Mouse (Mus musculus): ENCODE measurements around the gene Pip4k2b. TPM values are rescaled to one million over a fixed set of nuclear protein-coding genes. Genes with fewer than 3 reads are reported as not detected.

Gene Pip4k2b
- polyA plus RNA-seq, 1 experiment from 2014 or later = 0.86 TPM

- Histone ChIP-seq H3K9me3 (ENCODE audit: low read length) (no peaks in the 10 kb centered on the region), H3K4me3 (ENCODE audit: low read depth, low read length) (peak within 1 kb of the TSS; percentile 66), H3K36me3 (ENCODE audit: insufficient read depth, low read length) (no peaks in the 10 kb centered on the region; the same call in 1 of the 2 replicates), H3K27me3 (replicated peaks; ENCODE audit: insufficient read depth, low read length) (no peaks in the 10 kb centered on the region), H3K4me2 (replicated peaks; ENCODE audit: low read depth, low read length) (peak within 1 kb of the TSS; percentile 77), H3K4me1 (ENCODE audit: insufficient read depth, low read depth, low read length) (peaks cover 13% of the 10 kb centered on the region), H3K27ac (ENCODE audit: low read length) (peak within 1 kb of the TSS; percentile 89), H3K9ac (replicated peaks; ENCODE audit: low read depth) (peak within 1 kb of the TSS; percentile 67)
- WGBS = under 1% methylated on average over 35 of the region's 35 CpGs
- peak; percentile 100 for DNase-seq (ENCODE audit: low spot score)
- TF ChIP-seq EP300 (IDR thresholded peaks at IDR 0.05) = 0 out of 2 replicates have a peak, but pooled peaks have one; percentile 49
- TF ChIP-seq CTCF (IDR thresholded peaks at IDR 0.05) = no peak
- peak; percentile 88 for ATAC-seq
These were observed 41.3 kb downstream of the Pip4k2b start, which contains the start of gene Psmb3 for GRCm38 (mm10) chr11:97703039-97703826. Gene Psmb3, plus strand, starts transcription at chr11:97703399.

- peak; percentile 95 for DNase-seq (ENCODE audit: low spot score)
- under 1% methylated on average over 24 of the region's 24 CpGs for WGBS
These were observed 42.1 kb downstream of the Pip4k2b start for GRCm38 (mm10) chr11:97702393-97702745.

GRCm38 (mm10) chr11:97701581-97702392, 42.7 kb downstream of the Pip4k2b start:
- DNase-seq (ENCODE audit: low spot score) = peak; percentile 30

More at GRCm38 (mm10) chr11:97702393-97702745, 42.1 kb downstream of the Pip4k2b start:
- Histone ChIP-seq H3K9ac (replicated peaks; ENCODE audit: low read depth) (peak overlapping the region; percentile 32), H3K27me3 (replicated peaks; ENCODE audit: insufficient read depth, low read length) (no peaks in the 10 kb centered on the region), H3K4me3 (ENCODE audit: low read depth, low read length) (peak overlapping the region; percentile 66), H3K36me3 (ENCODE audit: insufficient read depth, low read length) (no peaks in the 10 kb centered on the region; the same call in 1 of the 2 replicates), H3K9me3 (ENCODE audit: low read length) (no peaks in the 10 kb centered on the region), H3K27ac (ENCODE audit: low read length) (peak overlapping the region; percentile 89), H3K4me1 (ENCODE audit: insufficient read depth, low read depth, low read length) (peaks cover 21% of the 10 kb centered on the region), H3K4me2 (replicated peaks; ENCODE audit: low read depth, low read length) (peak overlapping the region; percentile 77)
- no peak for TF ChIP-seq CTCF (IDR thresholded peaks at IDR 0.05)
- TF ChIP-seq EP300 (IDR thresholded peaks at IDR 0.05) = no peak
- ATAC-seq = peak; percentile 36

GRCm38 (mm10) chr11:97700746-97701580, 43.5 kb downstream of the Pip4k2b start:
- H3K4me2 ChIP-seq (replicated peaks; ENCODE audit: low read depth, low read length) = peak overlapping the region; percentile 91
- no peaks in the 10 kb centered on the region for H3K9me3 ChIP-seq (ENCODE audit: low read length)
- peak; percentile 68 for DNase-seq (ENCODE audit: low spot score)
- WGBS = 14% methylated on average over 30 of the region's 30 CpGs
- no peaks in the 10 kb centered on the region for H3K36me3 ChIP-seq (ENCODE audit: insufficient read depth, low read length)
- peak overlapping the region; percentile 86 for H3K4me3 ChIP-seq (ENCODE audit: low read depth, low read length)
- no peaks in the 10 kb centered on the region for H3K27me3 ChIP-seq (replicated peaks; ENCODE audit: insufficient read depth, low read length)
- TF ChIP-seq CTCF (IDR thresholded peaks at IDR 0.05) = no peak
- TF ChIP-seq EP300 (IDR thresholded peaks at IDR 0.05) = no peak
- peaks cover 29% of the 10 kb centered on the region for H3K4me1 ChIP-seq (ENCODE audit: insufficient read depth, low read depth, low read length)
- ATAC-seq = no peak
- H3K27ac ChIP-seq (ENCODE audit: low read length) = peak overlapping the region; percentile 97
- H3K9ac ChIP-seq (replicated peaks; ENCODE audit: low read depth) = peak overlapping the region; percentile 69

More at GRCm38 (mm10) chr11:97701581-97702392, 42.7 kb downstream of the Pip4k2b start:
- Histone ChIP-seq H3K27ac (ENCODE audit: low read length) (no peak overlapping the region), H3K4me3 (ENCODE audit: low read depth, low read length) (peak overlapping the region; percentile 20; the same call in 1 of the 2 replicates), H3K9me3 (ENCODE audit: low read length) (no peaks in the 10 kb centered on the region), H3K36me3 (ENCODE audit: insufficient read depth, low read length) (no peaks in the 10 kb centered on the region; the same call in 1 of the 2 replicates), H3K9ac (replicated peaks; ENCODE audit: low read depth) (no peak overlapping the region), H3K4me1 (ENCODE audit: insufficient read depth, low read depth, low read length) (peaks cover 22% of the 10 kb centered on the region), H3K27me3 (replicated peaks; ENCODE audit: insufficient read depth, low read length) (no peaks in the 10 kb centered on the region), H3K4me2 (replicated peaks; ENCODE audit: low read depth, low read length) (peak overlapping the region; percentile 91)
- 43% methylated on average over 15 of the region's 15 CpGs for WGBS
- ATAC-seq = no peak
- TF ChIP-seq CTCF (IDR thresholded peaks at IDR 0.05) = no peak
- TF ChIP-seq EP300 (IDR thresholded peaks at IDR 0.05) = no peak

GRCm38 (mm10) chr11:97700003-97700745, 44.3 kb downstream of the Pip4k2b start, which contains the start of gene Pcgf2:
Gene Pcgf2, minus strand, starts transcription at chr11:97700497.
- under 1% methylated on average over 79 of the region's 85 CpGs for WGBS
- H3K9ac ChIP-seq (replicated peaks; ENCODE audit: low read depth) = peak within 1 kb of the TSS; percentile 77
- ATAC-seq (peak; percentile 29), DNase-seq (ENCODE audit: low spot score) (peak; percentile 93)
- H3K4me1 ChIP-seq (ENCODE audit: insufficient read depth, low read depth, low read length) = peaks cover 36% of the 10 kb centered on the region
- no peaks in the 10 kb centered on the region for H3K9me3 ChIP-seq (ENCODE audit: low read length)
- no peaks in the 10 kb centered on the region for H3K36me3 ChIP-seq (ENCODE audit: insufficient read depth, low read length)
- H3K4me3 ChIP-seq (ENCODE audit: low read depth, low read length) = peak within 1 kb of the TSS; percentile 86
- TF ChIP-seq CTCF (IDR thresholded peaks at IDR 0.05) (no peak; the same call in 1 of the 2 replicates), EP300 (IDR thresholded peaks at IDR 0.05) (no peak)
- no peaks in the 10 kb centered on the region for H3K27me3 ChIP-seq (replicated peaks; ENCODE audit: insufficient read depth, low read length)
- H3K27ac ChIP-seq (ENCODE audit: low read length) = peak within 1 kb of the TSS; percentile 97
- peak within 1 kb of the TSS; percentile 91 for H3K4me2 ChIP-seq (replicated peaks; ENCODE audit: low read depth, low read length)

Measured in lung, postnatal 0 days (tissue).